Mouse (Mus musculus): Measurements from ENCODE around the gene Hils1.

DNA sequence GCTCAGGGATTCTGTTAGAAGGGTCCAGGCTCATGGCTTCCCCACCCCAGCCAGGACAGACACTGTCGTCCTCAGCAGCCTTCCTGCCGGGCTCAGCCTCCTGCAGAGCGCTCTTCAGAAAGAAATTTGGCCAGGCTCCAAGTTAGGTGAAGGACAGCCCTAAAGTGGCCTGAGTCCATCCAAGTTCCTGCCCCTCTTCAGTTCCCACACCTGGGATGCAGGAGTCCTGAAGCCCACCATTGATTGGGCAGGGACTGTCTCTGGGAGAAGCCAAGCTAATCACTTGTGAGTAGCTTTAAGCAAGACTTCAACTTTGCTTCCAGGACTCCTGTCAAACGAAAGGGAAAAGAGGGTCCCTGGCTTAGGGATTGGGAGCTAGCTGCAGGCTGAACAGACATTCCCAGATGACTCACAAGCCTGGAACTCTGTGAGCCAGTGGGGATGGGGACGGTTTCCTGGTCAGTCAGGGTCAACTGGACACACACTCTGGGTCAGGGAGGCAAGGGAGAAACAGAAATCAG is 39.6 kb upstream of the Hils1 start:
- no peak for TF ChIP-seq CTCF (IDR thresholded peaks at IDR 0.05; ENCODE audit: low read depth, low read length)
- no peak for TF ChIP-seq POLR2A (IDR thresholded peaks at IDR 0.05; ENCODE audit: insufficient read depth, low read length)
- TF ChIP-seq EP300 (IDR thresholded peaks at IDR 0.05; ENCODE audit: insufficient read depth, low read depth, low read length), result no peak
